Mouse (Mus musculus): ENCODE measurements around the gene E030018B13Rik. TPM values are rescaled to one million over a fixed set of nuclear protein-coding genes. Genes with fewer than 3 reads are reported as not detected.

Gene E030018B13Rik
- polyA plus RNA-seq, 1 experiment from 2014 or later, result 0.14 TPM

- Histone ChIP-seq H3K36me3 (replicated peaks; ENCODE audit: insufficient read depth, low read length) (peaks cover 30% of the 10 kb centered on the region), H3K4me3 (ENCODE audit: low read depth, low read length) (no peak overlapping the region), H3K27ac (ENCODE audit: low read depth) (no peak overlapping the region), H3K27me3 (ENCODE audit: insufficient read depth, low read length) (no peaks in the 10 kb centered on the region), H3K9ac (replicated peaks) (no peak overlapping the region), H3K9me3 (ENCODE audit: low read length) (no peaks in the 10 kb centered on the region), H3K4me1 (ENCODE audit: insufficient read depth) (peaks cover 10% of the 10 kb centered on the region; the same call in 1 of the 2 replicates), H3K4me2 (ENCODE audit: low read depth, low read length) (no peak overlapping the region)
- 73% methylated on average over 6 of the region's 6 CpGs for WGBS (ENCODE audit: insufficient replicate concordance)
- no peak for DNase-seq
- TF ChIP-seq EP300 (IDR thresholded peaks at IDR 0.05; ENCODE audit: low read depth) (no peak), CTCF (IDR thresholded peaks at IDR 0.05; ENCODE audit: low read depth) (no peak)
- ATAC-seq, result no peak
Observed at GRCm38 (mm10) chr7:63888674-63889073, 28.0 kb upstream of the E030018B13Rik start.

DNA sequence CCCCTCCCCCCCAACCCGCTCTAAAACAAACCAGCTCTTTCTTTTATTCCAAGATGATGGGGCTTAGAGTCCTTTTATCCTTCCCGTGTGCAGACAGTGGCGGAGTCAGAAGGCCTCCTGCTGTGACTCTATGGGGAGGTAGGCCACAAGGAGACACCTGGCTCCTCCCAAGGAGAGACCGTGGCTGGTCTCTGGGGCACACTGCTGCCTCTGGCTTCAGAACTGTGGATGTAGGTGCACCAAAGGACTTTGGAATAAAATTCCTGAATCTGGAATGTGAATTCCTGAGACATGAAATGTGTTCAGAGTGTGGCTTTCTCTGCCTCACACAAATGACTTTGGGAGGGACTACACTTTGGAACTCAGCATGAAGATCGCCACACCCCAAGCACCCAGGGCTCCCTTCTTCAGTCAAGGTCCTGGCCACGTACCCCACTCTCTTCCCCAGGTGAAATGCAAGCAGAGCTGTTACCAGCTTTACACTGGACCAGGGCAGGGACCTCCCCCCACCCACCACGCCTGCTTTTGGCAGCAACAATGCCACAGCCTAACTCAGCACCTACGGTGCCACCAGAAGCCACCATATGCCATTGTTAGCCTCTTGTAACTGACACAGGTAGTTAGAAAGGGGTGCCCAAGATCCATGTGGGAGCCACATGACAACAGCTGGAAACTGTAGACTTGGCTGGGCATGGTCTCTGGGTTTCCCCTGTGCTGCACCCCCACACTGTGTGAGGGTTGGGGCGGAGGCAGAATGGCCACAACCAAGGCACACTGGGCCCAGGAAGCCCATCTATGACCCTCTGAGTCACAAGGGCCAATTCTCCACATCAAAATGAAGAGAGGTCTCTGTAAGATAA lies 27.3 kb upstream of the E030018B13Rik start:
- ATAC-seq, result no peak
- 88% methylated on average over 9 of the region's 9 CpGs for WGBS (ENCODE audit: insufficient replicate concordance)
- TF ChIP-seq EP300 (IDR thresholded peaks at IDR 0.05; ENCODE audit: low read depth) (no peak), CTCF (IDR thresholded peaks at IDR 0.05; ENCODE audit: low read depth) (no peak)

DNA sequence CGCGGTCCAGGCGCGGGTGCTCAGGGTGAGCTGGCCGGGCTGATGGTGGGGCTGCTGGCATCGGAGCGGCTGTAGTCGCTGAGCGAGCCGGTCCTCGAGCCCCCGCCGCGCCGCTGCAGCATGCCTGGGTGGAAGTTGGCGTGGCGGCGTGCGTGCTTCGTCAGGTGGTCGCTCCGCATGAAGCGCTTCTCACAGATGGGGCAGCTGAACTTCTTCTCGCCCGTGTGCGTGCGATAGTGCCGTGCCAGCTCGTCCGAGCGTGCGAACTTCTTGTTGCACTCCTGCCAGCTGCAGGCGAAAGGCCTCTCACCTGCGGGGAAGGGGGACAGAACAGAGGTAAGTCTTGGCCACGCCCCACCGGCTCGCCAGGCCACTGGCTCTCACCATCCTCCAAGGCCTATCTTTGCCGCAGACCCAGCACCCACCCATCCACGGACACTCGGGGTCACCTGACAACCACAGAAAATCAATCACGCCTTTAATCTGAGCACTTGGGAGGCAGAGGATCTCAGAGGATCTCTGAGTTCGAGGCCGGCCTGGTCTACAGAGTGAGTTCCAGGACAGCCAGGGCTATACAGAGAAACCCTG lies 25.1 kb upstream of the E030018B13Rik start:
- WGBS (ENCODE audit: insufficient replicate concordance), result 81% methylated on average over 43 of the region's 43 CpGs
- DNase-seq, result no peak
- peaks cover 30% of the 10 kb centered on the region for H3K36me3 ChIP-seq (replicated peaks; ENCODE audit: insufficient read depth, low read length)
- H3K4me3 ChIP-seq (ENCODE audit: low read depth, low read length), result no peak overlapping the region
- H3K4me1 ChIP-seq (ENCODE audit: insufficient read depth), result peaks cover 33% of the 10 kb centered on the region
- no peak for TF ChIP-seq CTCF (IDR thresholded peaks at IDR 0.05; ENCODE audit: low read depth)
- TF ChIP-seq EP300 (IDR thresholded peaks at IDR 0.05; ENCODE audit: low read depth), result no peak
- no peak overlapping the region for H3K27ac ChIP-seq (ENCODE audit: low read depth)
- no peaks in the 10 kb centered on the region for H3K9me3 ChIP-seq (ENCODE audit: low read length)
- no peaks in the 10 kb centered on the region for H3K27me3 ChIP-seq (ENCODE audit: insufficient read depth, low read length)
- ATAC-seq, result no peak
- H3K9ac ChIP-seq (replicated peaks), result no peak overlapping the region
- no peak overlapping the region for H3K4me2 ChIP-seq (ENCODE audit: low read depth, low read length)

More for the DNA sequence above, 27.3 kb upstream of the E030018B13Rik start:
- Histone ChIP-seq H3K9me3 (ENCODE audit: low read length) (no peaks in the 10 kb centered on the region), H3K4me2 (ENCODE audit: low read depth, low read length) (no peak overlapping the region), H3K36me3 (replicated peaks; ENCODE audit: insufficient read depth, low read length) (peaks cover 30% of the 10 kb centered on the region), H3K27ac (ENCODE audit: low read depth) (no peak overlapping the region), H3K9ac (replicated peaks) (no peak overlapping the region), H3K4me3 (ENCODE audit: low read depth, low read length) (no peak overlapping the region), H3K4me1 (ENCODE audit: insufficient read depth) (peaks cover 10% of the 10 kb centered on the region; the same call in 1 of the 2 replicates), H3K27me3 (ENCODE audit: insufficient read depth, low read length) (no peaks in the 10 kb centered on the region)
- DNase-seq, result no peak

- peaks cover 28% of the 10 kb centered on the region for H3K36me3 ChIP-seq (replicated peaks; ENCODE audit: insufficient read depth, low read length)
- H3K27me3 ChIP-seq (ENCODE audit: insufficient read depth, low read length), result no peaks in the 10 kb centered on the region
- WGBS (ENCODE audit: insufficient replicate concordance), result 87% methylated on average over 5 of the region's 5 CpGs
Observed at GRCm38 (mm10) chr7:63893201-63893600, 23.5 kb upstream of the E030018B13Rik start.

DNA sequence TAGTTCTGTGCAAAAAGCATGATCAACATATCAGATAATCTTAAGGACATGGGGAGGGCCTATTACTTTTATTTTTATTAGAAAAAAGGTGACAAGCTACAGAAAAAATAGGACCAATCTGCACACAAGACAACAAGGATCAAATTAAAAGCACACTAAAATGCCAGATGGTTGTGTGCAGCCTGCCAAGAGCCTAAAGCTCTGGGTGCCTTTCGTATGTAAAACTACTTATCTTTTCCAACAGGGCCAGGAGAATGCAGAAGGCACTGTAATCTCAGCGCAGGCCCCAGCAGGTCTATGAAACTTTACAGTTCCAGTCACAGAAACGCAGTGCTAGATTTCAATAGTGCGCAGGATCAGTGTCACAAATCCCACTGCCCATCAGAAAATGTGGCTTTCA lies 22.9 kb upstream of the E030018B13Rik start:
- Histone ChIP-seq H3K4me2 (ENCODE audit: low read depth, low read length) (no peak overlapping the region), H3K27me3 (ENCODE audit: insufficient read depth, low read length) (no peaks in the 10 kb centered on the region), H3K36me3 (replicated peaks; ENCODE audit: insufficient read depth, low read length) (peaks cover 27% of the 10 kb centered on the region), H3K9ac (replicated peaks) (no peak overlapping the region), H3K4me3 (ENCODE audit: low read depth, low read length) (no peak overlapping the region), H3K4me1 (ENCODE audit: insufficient read depth) (peaks cover 46% of the 10 kb centered on the region), H3K9me3 (ENCODE audit: low read length) (no peaks in the 10 kb centered on the region), H3K27ac (ENCODE audit: low read depth) (no peak overlapping the region)
- TF ChIP-seq EP300 (IDR thresholded peaks at IDR 0.05; ENCODE audit: low read depth) (no peak), CTCF (IDR thresholded peaks at IDR 0.05; ENCODE audit: low read depth) (no peak)
- 65% methylated on average over 4 of the region's 4 CpGs for WGBS (ENCODE audit: insufficient replicate concordance)
- no peak for ATAC-seq
- DNase-seq, result no peak

More at GRCm38 (mm10) chr7:63893201-63893600, 23.5 kb upstream of the E030018B13Rik start:
- H3K9ac ChIP-seq (replicated peaks), result no peak overlapping the region
- no peak for DNase-seq
- H3K27ac ChIP-seq (ENCODE audit: low read depth), result no peak overlapping the region
- TF ChIP-seq EP300 (IDR thresholded peaks at IDR 0.05; ENCODE audit: low read depth), result no peak
- no peak for TF ChIP-seq CTCF (IDR thresholded peaks at IDR 0.05; ENCODE audit: low read depth)
- H3K9me3 ChIP-seq (ENCODE audit: low read length), result no peaks in the 10 kb centered on the region
- no peak overlapping the region for H3K4me2 ChIP-seq (ENCODE audit: low read depth, low read length)
- ATAC-seq, result no peak
- H3K4me1 ChIP-seq (ENCODE audit: insufficient read depth), result peaks cover 42% of the 10 kb centered on the region
- no peak overlapping the region for H3K4me3 ChIP-seq (ENCODE audit: low read depth, low read length)

DNA sequence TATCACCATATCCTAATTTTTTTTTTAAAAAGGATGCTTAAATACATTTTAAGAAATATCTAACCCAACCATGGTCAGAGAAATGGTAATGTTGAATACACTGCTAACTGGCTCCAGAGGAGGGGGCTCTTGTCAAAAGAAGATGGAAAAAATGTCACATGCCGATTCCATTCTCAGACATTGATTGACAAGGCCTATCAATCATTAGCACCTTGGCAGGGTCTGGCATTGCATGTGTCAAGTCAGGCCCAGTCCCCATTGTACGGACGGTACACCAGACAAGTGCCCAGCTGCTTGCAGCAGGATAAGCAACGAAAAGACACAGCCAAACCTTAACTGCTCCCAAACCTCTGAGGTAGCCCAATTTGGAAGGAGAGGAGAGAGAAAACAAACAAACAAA lies 22.0 kb upstream of the E030018B13Rik start:
- Histone ChIP-seq H3K4me3 (ENCODE audit: low read depth, low read length) (no peak overlapping the region), H3K9ac (replicated peaks) (no peak overlapping the region), H3K27ac (ENCODE audit: low read depth) (peak overlapping the region; percentile 99; the same call in 1 of the 2 replicates), H3K9me3 (ENCODE audit: low read length) (no peaks in the 10 kb centered on the region), H3K4me1 (ENCODE audit: insufficient read depth) (peaks cover 53% of the 10 kb centered on the region), H3K36me3 (replicated peaks; ENCODE audit: insufficient read depth, low read length) (peaks cover 18% of the 10 kb centered on the region), H3K27me3 (ENCODE audit: insufficient read depth, low read length) (no peaks in the 10 kb centered on the region), H3K4me2 (ENCODE audit: low read depth, low read length) (no peak overlapping the region)
- DNase-seq, result no peak
- WGBS (ENCODE audit: insufficient replicate concordance), result 35% methylated on average over 4 of the region's 4 CpGs
- no peak for ATAC-seq
- TF ChIP-seq CTCF (IDR thresholded peaks at IDR 0.05; ENCODE audit: low read depth), result peak; percentile 47
- peak; percentile 27; the same call in 1 of the 2 replicates for TF ChIP-seq EP300 (IDR thresholded peaks at IDR 0.05; ENCODE audit: low read depth)

Data from liver, postnatal 0 days (tissue).